Mouse (Mus musculus) CH12.LX (cell line): ENCODE measurements around the gene Ttc7. TPM values are rescaled to one million over a fixed set of nuclear protein-coding genes. Genes with fewer than 3 reads are reported as not detected.
A peak's percentile ranks its signal among the peaks of the same experiment; 100 is the strongest.

ENCODE experiments used
- DNase-seq: peaks from one replicate; pipeline ENCODE4 v3.0.0-alpha.2; 2013; ENCODE audit errors: extremely low read depth
- H3K27ac ChIP-seq: 2 replicates; pipeline ENCODE4 v1.5.1; 2012; ENCODE audit warnings: low read depth, mild to moderate bottlenecking, control low read depth, moderate library complexity; ENCODE audit not compliant: insufficient read depth
- H3K27me3 ChIP-seq: replicated peaks from 2 replicates; pipeline ENCODE3; 2012; ENCODE audit warnings: inconsistent platforms
- H3K36me3 ChIP-seq, 2 experiments: replicated peaks in 1 of 2; 2 replicates each; pipeline versions ENCODE3 to v1.6.1; 2012; ENCODE audit warnings: inconsistent platforms in 1 of 2, low read length in 1 of 2, mild to moderate bottlenecking in 1 of 2, mixed read lengths in 1 of 2, moderate library complexity in 1 of 2; ENCODE audit not compliant: control insufficient read depth in 1 of 2, insufficient read depth in 1 of 2
- H3K4me1 ChIP-seq, 2 experiments: 2 replicates each; pipeline ENCODE4 v1.6.1; 2012; ENCODE audit warnings: inconsistent platforms in 1 of 2, moderate library complexity in 1 of 2; ENCODE audit not compliant: insufficient read depth in 2 of 2, control insufficient read depth in 1 of 2
- H3K4me2 ChIP-seq: 2 replicates; pipeline ENCODE4 v1.6.1; 2012; ENCODE audit warnings: low read depth, mild to moderate bottlenecking, control low read depth; ENCODE audit not compliant: poor library complexity, insufficient read depth, severe bottlenecking
- H3K4me3 ChIP-seq, 3 experiments: fragments of 150-350 bp in 1 of 3; sonication (generic) in 1 of 3; replicated peaks in 1 of 3; 2 replicates each; pipeline versions ENCODE3 to v1.5.1; 2011 to 2012; ENCODE audit warnings: low read depth in 2 of 3, low read length in 2 of 3, mild to moderate bottlenecking in 2 of 3, moderate library complexity in 2 of 3, control low read depth in 1 of 3, improper control_type of control experiment in 1 of 3, inconsistent platforms in 1 of 3, mixed read lengths in 1 of 3; ENCODE audit not compliant: poor library complexity in 1 of 3
- H3K79me2 ChIP-seq: replicated peaks from 2 replicates; pipeline ENCODE4 v1.6.1; 2012; ENCODE audit warnings: mild to moderate bottlenecking, moderate library complexity; ENCODE audit not compliant: control insufficient read depth, poor library complexity, insufficient read depth, severe bottlenecking; ENCODE audit errors: extremely low read depth
- H3K9ac ChIP-seq: 2 replicates; pipeline ENCODE4 v1.6.1; 2012; ENCODE audit warnings: low read depth, mild to moderate bottlenecking, control low read depth, moderate library complexity; ENCODE audit not compliant: insufficient read depth
- H3K9me3 ChIP-seq: replicated peaks from 2 replicates; pipeline ENCODE3; 2012; ENCODE audit warnings: low read length, inconsistent platforms, mixed read lengths
- BHLHE40 ChIP-seq: IDR thresholded peaks from 2 replicates; pipeline ENCODE4 v1.6.1; 2011; ENCODE audit warnings: mild to moderate bottlenecking, low read depth, low read length, improper control_type of control experiment
- CHD1 ChIP-seq: IDR thresholded peaks from 2 replicates; pipeline ENCODE4 v1.6.1; 2012; ENCODE audit warnings: low read depth, low read length, improper control_type of control experiment, inconsistent platforms
- CHD2 ChIP-seq: IDR thresholded peaks from 2 replicates; pipeline ENCODE4 v1.6.1; 2011; ENCODE audit warnings: low read length, improper control_type of control experiment
- E2F4 ChIP-seq: IDR thresholded peaks from 2 replicates; pipeline ENCODE4 v1.6.1; 2011; ENCODE audit warnings: low read depth, low read length, improper control_type of control experiment; ENCODE audit not compliant: insufficient replicate concordance
- ELF1 ChIP-seq: IDR thresholded peaks from 2 replicates; pipeline ENCODE4 v1.6.1; 2014; ENCODE audit warnings: low read depth, mild to moderate bottlenecking, inconsistent platforms, low read length, improper control_type of control experiment
- EP300 ChIP-seq: IDR thresholded peaks from 2 replicates; pipeline ENCODE4 v1.6.1; 2011; ENCODE audit warnings: low read length, improper control_type of control experiment
- GABPA ChIP-seq: IDR thresholded peaks from 2 replicates; pipeline ENCODE4 v1.6.1; 2012; ENCODE audit warnings: low read depth, low read length, improper control_type of control experiment, inconsistent platforms; ENCODE audit not compliant: insufficient replicate concordance
- HCFC1 ChIP-seq: IDR thresholded peaks from 2 replicates; pipeline ENCODE4 v1.6.1; 2012; ENCODE audit warnings: low read depth, mild to moderate bottlenecking, inconsistent platforms, low read length, improper control_type of control experiment
- IRF4 ChIP-seq: IDR thresholded peaks from 2 replicates; pipeline ENCODE4 v1.6.1; 2014; ENCODE audit warnings: low read depth, mild to moderate bottlenecking, inconsistent platforms, low read length, improper control_type of control experiment
- JUN ChIP-seq: IDR thresholded peaks from 2 replicates; pipeline ENCODE4 v1.6.1; 2011; ENCODE audit warnings: low read depth, mild to moderate bottlenecking, low read length, improper control_type of control experiment, moderate library complexity; ENCODE audit not compliant: insufficient read depth
- JUND ChIP-seq: conservative IDR thresholded peaks from 2 replicates; pipeline ENCODE4 v1.6.1; 2011; ENCODE audit warnings: low read depth, low read length, improper control_type of control experiment
- KAT2A ChIP-seq: IDR thresholded peaks from 2 replicates; pipeline ENCODE4 v1.6.1; 2012; ENCODE audit warnings: low read length, improper control_type of control experiment, inconsistent platforms; ENCODE audit not compliant: insufficient replicate concordance
- MAX ChIP-seq: IDR thresholded peaks from 2 replicates; pipeline ENCODE4 v1.6.1; 2011; ENCODE audit warnings: low read length, improper control_type of control experiment
- MAZ ChIP-seq: IDR thresholded peaks from 2 replicates; pipeline ENCODE4 v1.6.1; 2012; ENCODE audit warnings: low read depth, mild to moderate bottlenecking, inconsistent platforms, low read length, improper control_type of control experiment, moderate library complexity
- MEF2A ChIP-seq: IDR thresholded peaks from 2 replicates; pipeline ENCODE4 v1.6.1; 2014; ENCODE audit warnings: low read depth, mild to moderate bottlenecking, inconsistent platforms, low read length, improper control_type of control experiment, borderline replicate concordance
- MXI1 ChIP-seq: IDR thresholded peaks from 2 replicates; pipeline ENCODE4 v1.6.1; 2011; ENCODE audit warnings: mild to moderate bottlenecking, low read depth, low read length, improper control_type of control experiment
- MYC ChIP-seq: IDR thresholded peaks from 2 replicates; pipeline ENCODE4 v1.6.1; 2011; ENCODE audit warnings: low read depth, mild to moderate bottlenecking, improper control_type of control experiment, low read length
- NELFE ChIP-seq: IDR thresholded peaks from 2 replicates; pipeline ENCODE4 v1.6.1; 2011; ENCODE audit warnings: low read depth, low read length, improper control_type of control experiment
- POLR2A ChIP-seq: IDR thresholded peaks from 2 replicates; pipeline ENCODE4 v1.6.1; 2011; ENCODE audit warnings: low read depth, mild to moderate bottlenecking, improper control_type of control experiment, low read length
- POLR2AphosphoS2 ChIP-seq: IDR thresholded peaks from 2 replicates; pipeline ENCODE4 v1.6.1; 2011; ENCODE audit warnings: low read depth, low read length, improper control_type of control experiment
- RCOR1 ChIP-seq: conservative IDR thresholded peaks from 2 replicates; pipeline ENCODE4 v1.6.1; 2012; ENCODE audit warnings: low read depth, mild to moderate bottlenecking, inconsistent platforms, low read length, improper control_type of control experiment
- SMC3 ChIP-seq: IDR thresholded peaks from 2 replicates; pipeline ENCODE4 v1.6.1; 2011; ENCODE audit warnings: low read depth, low read length, improper control_type of control experiment
- TBP ChIP-seq: conservative IDR thresholded peaks from 2 replicates; pipeline ENCODE4 v1.6.1; 2011; ENCODE audit warnings: low read depth, low read length, improper control_type of control experiment
- UBTF ChIP-seq: IDR thresholded peaks from 2 replicates; pipeline ENCODE4 v1.6.1; 2012; ENCODE audit warnings: low read depth, mild to moderate bottlenecking, inconsistent platforms, low read length, improper control_type of control experiment, moderate library complexity
- USF1 ChIP-seq: IDR thresholded peaks from 2 replicates; pipeline ENCODE4 v1.6.1; 2014; ENCODE audit warnings: low read depth, mild to moderate bottlenecking, inconsistent platforms, low read length, improper control_type of control experiment
- USF2 ChIP-seq: conservative IDR thresholded peaks from 2 replicates; pipeline ENCODE4 v1.6.1; 2011; ENCODE audit warnings: low read depth, low read length, improper control_type of control experiment
- ZC3H11A ChIP-seq: IDR thresholded peaks from 2 replicates; pipeline ENCODE4 v1.6.1; 2012; ENCODE audit warnings: low read depth, mild to moderate bottlenecking, inconsistent platforms, low read length, improper control_type of control experiment
- ZMIZ1 ChIP-seq: IDR thresholded peaks from 2 replicates; pipeline ENCODE4 v1.6.1; 2012; ENCODE audit warnings: low read depth, mild to moderate bottlenecking, inconsistent platforms, low read length, improper control_type of control experiment
- dilution Hi-C: fragments of 300-500 bp; cut with MboI; formaldehyde crosslinking; loops from 2 replicates; pipeline ENCODE4 v1.14.3; 2020; ENCODE audit warnings: low sequenced_read_pairs; ENCODE audit not compliant: extremely low pct_unique_long_range_greater_than_20kb, extremely low pct_ligation_motif_present
- in situ Hi-C: fragments of 300-500 bp; cut with MboI; formaldehyde crosslinking; loops from 3 replicates; pipeline ENCODE4 v1.14.3; 2019; ENCODE audit warnings: low sequenced_read_pairs, low pct_ligation_motif_present, low pct_unique_long_range_greater_than_20kb, mixed read lengths
- polyA plus RNA-seq: library from polyadenylated mRNA; unstranded; fragments of >175 nt; gene quantifications from 2 replicates; pipeline ENCODE4 v1.2.1, GENCODE M21; 2012; ENCODE audit warnings: low read depth; ENCODE audit not compliant: insufficient read length
- total RNA-seq, 2 experiments: library from RNA; depleted of rRNA; stranded (reverse); fragments of 300-350 nt in 1 of 2; fragments of >200 nt in 1 of 2; gene quantifications; 2 replicates each; pipeline ENCODE4 v1.2.3; 2012 to 2014

Ttc7 gene
- total and polyA plus RNA-seq, 3 experiments, result 6.2 to 16.4 (median 12.8) TPM

DNA sequence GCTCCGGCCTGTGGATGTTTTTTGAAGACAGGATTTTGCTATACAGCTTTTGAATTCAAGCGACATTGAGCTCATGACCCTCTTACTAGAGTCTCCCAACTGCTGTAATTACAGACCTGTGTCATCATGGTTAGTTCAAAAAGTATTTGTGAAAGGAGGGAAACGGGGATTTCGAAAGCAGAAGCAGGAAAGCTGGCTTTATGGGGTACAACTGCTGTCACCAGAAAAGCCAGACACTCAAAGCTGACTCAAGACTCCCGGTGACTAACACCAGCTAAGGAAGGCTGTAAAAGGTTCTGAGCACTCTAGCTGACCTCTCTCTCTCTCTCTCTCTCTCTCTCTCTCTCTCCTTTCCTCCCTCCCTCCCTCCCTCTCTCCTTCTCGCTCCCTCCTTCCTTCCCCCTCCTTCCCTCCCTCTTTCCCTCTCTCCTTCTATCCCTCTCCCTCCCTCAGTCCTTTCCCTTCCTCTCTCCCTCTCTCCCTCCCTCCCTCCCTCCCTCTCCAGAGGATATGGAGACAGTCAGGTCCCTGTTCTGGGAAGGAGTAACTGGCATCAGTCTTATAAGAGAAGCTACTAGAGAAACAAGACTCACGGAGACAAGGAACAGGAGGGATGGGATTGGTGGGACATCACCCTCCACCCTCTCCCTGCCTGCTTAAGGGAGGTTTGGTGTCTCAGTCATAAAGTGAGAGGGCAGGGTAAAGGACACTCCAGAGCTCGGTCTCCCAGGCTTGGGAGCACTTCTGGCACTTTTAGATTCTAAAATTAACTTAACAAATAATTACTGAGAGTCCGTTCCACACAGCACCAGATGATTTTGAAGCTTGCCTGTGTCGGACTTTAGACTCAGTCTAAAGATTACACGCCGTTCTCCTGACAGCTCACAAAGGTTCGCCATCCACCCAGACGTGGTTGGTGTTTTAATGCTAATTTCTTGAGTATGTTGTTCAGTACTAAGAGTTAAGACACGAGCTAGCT lies 7.0 kb upstream of the Ttc7 start:
- Histone ChIP-seq H3K27ac (no peak overlapping the region), H3K4me1 (peaks cover 0 to 3% of the 10 kb centered on the region in 2 experiments; a peak in 1 of 4 replicates), H3K4me3 (no peak overlapping the region), H3K27me3 (peaks cover 2% of the 10 kb centered on the region), H3K9me3 (peaks cover 13% of the 10 kb centered on the region), H3K9ac (no peak overlapping the region), H3K79me2 (no peaks in the 10 kb centered on the region), H3K36me3 (no peaks in the 10 kb centered on the region), H3K4me2 (no peak overlapping the region)
- in situ Hi-C loops (no loop called here), dilution Hi-C loops (no loop called here)
- TF ChIP-seq ELF1 (no peak), TBP (no peak), SMC3 (no peak), POLR2A (no peak), MYC (no peak), IRF4 (no peak), MAZ (no peak), CHD1 (no peak), NELFE (no peak), MEF2A (no peak), UBTF (no peak), HCFC1 (no peak), USF1 (no peak), MXI1 (no peak), CHD2 (no peak), EP300 (no peak), KAT2A (no peak), MAX (no peak)
- DNase-seq, result no peak

DNA sequence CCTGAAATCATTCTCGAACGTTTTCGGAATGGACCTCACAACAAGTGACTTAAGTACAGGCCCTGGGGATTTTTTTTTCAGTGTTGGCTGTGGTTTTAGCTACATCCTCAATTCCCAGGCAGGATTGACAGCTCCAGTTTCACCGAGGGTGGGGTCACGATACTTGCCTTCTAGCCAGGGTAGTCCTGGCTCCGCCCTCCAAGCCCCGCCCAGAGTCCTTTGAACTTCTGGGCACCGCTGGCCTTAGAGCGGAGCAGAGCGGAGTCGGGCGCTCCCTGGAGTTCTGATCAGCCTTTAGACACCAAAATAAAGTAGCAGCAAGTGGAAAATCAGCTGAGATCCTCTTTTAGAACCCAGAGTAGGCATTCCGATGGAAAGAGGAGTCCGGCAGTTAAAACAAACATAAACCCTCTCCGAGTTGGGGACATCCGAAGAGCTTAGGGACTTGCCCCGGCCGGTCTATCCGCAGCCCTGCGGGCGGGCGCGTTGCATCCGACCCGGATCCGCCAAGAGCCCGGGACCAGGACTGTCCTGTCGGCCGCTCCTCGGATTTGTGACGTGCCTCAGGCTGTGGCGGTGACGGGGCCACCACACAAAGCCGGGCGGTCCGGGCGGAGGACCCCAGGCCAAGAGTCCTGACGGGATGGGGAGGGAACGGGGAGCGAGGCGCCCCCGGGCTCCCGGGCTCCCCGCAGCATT lies 530 bp upstream of the Ttc7 start:
- Histone ChIP-seq H3K4me2 (peak overlapping the region; percentile 96), H3K4me3 (peak overlapping the region; percentile 45 to 84 (median 82)), H3K79me2 (no peaks in the 10 kb centered on the region), H3K27me3 (peaks cover 2% of the 10 kb centered on the region), H3K9ac (peak overlapping the region; percentile 91), H3K4me1 (peaks cover 0 to 36% of the 10 kb centered on the region in 2 experiments; a peak in 3 of 4 replicates), H3K27ac (peak overlapping the region; percentile 63), H3K9me3 (no peaks in the 10 kb centered on the region), H3K36me3 (peaks cover 0 to 6% of the 10 kb centered on the region in 2 experiments)
- in situ Hi-C loops (no loop called here), dilution Hi-C loops (no loop called here)
- peak; percentile 94 for DNase-seq
- peak; percentile 51; the same call in 1 of the 2 replicates for TF ChIP-seq NELFE
- TF ChIP-seq IRF4, result peak; percentile 57; the same call in 1 of the 2 replicates
- TF ChIP-seq POLR2AphosphoS2, result no peak
- TF ChIP-seq CHD2, result no peak
- TF ChIP-seq USF2, result no peak
- no peak for TF ChIP-seq ZMIZ1
- no peak for TF ChIP-seq GABPA
- no peak for TF ChIP-seq JUN
- TF ChIP-seq JUND, result no peak
- TF ChIP-seq BHLHE40, result peak; percentile 53
- no peak for TF ChIP-seq ZC3H11A
- 0 out of 2 replicates have a peak, but pooled peaks have one; percentile 10 for TF ChIP-seq MXI1
- no peak for TF ChIP-seq SMC3
- no peak for TF ChIP-seq USF1
- TF ChIP-seq MYC, result 0 out of 2 replicates have a peak, but pooled peaks have one; percentile 40
- no peak; the same call in 1 of the 2 replicates for TF ChIP-seq RCOR1
- no peak for TF ChIP-seq E2F4
- peak; percentile 27; the same call in 1 of the 2 replicates for TF ChIP-seq EP300
- TF ChIP-seq ELF1, result no peak
- 0 out of 2 replicates have a peak, but pooled peaks have one; percentile 35 for TF ChIP-seq UBTF
